Mouse (Mus musculus): Measurements from ENCODE around the gene Sult5a1. TPM values are rescaled to one million over a fixed set of nuclear protein-coding genes. Genes with fewer than 3 reads are reported as not detected.
A peak's percentile ranks its signal among the peaks of the same experiment; 100 is the strongest.
"Not testable (repeated sequence)": the region's sequence is repeated elsewhere in the genome, so short reads cannot be mapped to it uniquely, and the experiment has no call there.

Sult5a1 gene
- total RNA-seq, 2 experiments from 2014 or later, result 0.58 to 0.79 TPM

- DNase-seq, result no peak
- intact Hi-C loops (cut with DNase I), result loop anchor here (2.0 kb wide), 1 partner anchor 269 kb away; the partner anchor contains the start of gene Tcf25
Measured at GRCm38 (mm10) chr8:123104046-123104767, 53.9 kb downstream of the Sult5a1 start.

- intact Hi-C loops (cut with DNase I), result no loop called here
- DNase-seq, result no peak
Measured at GRCm38 (mm10) chr8:123103285-123103684, 54.8 kb downstream of the Sult5a1 start.

DNA sequence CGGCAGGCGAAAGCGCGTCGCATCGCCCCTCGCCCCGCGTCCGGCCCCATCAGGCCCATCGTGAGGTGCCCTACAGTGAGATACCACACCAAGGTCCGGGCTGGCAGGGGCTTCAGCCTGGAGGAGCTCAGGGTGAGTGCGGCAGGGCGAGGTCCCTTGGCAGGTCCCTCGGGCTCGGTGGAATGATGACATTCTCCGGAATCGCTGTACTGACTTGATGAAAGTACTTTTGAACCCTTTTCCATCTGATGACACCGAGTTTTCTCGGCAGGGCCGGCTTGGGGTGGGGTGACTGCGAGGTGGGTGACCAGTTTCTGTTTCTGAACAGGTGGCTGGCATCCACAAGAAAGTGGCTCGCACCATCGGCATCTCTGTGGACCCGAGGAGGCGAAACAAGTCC lies 55.3 kb downstream of the Sult5a1 start:
- intact Hi-C loops (cut with DNase I), result loop anchor here (1.0 kb wide), 1 partner anchor 61 kb away; the partner anchor contains the start of gene Ankrd11
- not testable (repeated sequence) for DNase-seq

GRCm38 (mm10) chr8:123101735-123102685 lies 56.1 kb downstream of the Sult5a1 start, which contains the start of gene Rpl13:
Rpl13 (plus strand) TSS chr8:123102350.
- peak; percentile 97 for DNase-seq
- intact Hi-C loops (cut with DNase I), result loop anchor here (1.0 to 2.0 kb wide), 2 partner anchors 33 to 60 kb away; partner anchors contain the start of gene Ankrd11

- DNase-seq, result no peak
- intact Hi-C loops (cut with DNase I), result loop anchor here (2.0 kb wide), 1 partner anchor 32 kb away; no protein-coding TSS in a partner anchor
Measured at GRCm38 (mm10) chr8:123101244-123101643, 56.9 kb downstream of the Sult5a1 start.

DNA sequence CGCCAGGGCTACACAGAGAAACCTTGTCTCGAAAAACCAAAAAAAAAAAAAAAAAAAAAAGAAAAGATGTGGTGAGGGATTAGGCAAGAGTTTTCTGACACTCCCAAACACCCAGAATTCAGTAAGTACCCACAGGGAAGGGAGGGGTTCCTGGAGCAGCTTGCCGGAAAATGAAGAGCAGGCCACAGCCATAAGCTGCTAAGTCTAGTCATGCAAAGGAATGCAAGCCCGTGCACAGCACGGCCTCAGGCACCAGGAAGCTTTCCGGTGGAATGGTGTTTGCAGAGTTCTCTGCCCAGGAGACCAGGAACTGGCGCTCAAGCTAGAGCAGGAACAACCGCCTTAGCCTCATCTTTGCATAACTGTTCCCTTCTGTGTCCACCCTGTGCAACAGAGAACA lies 57.8 kb downstream of the Sult5a1 start:
- intact Hi-C loops (cut with DNase I), result loop anchor here (2.0 kb wide), 1 partner anchor 31 kb away; no protein-coding TSS in a partner anchor
- DNase-seq, result no peak

DNA sequence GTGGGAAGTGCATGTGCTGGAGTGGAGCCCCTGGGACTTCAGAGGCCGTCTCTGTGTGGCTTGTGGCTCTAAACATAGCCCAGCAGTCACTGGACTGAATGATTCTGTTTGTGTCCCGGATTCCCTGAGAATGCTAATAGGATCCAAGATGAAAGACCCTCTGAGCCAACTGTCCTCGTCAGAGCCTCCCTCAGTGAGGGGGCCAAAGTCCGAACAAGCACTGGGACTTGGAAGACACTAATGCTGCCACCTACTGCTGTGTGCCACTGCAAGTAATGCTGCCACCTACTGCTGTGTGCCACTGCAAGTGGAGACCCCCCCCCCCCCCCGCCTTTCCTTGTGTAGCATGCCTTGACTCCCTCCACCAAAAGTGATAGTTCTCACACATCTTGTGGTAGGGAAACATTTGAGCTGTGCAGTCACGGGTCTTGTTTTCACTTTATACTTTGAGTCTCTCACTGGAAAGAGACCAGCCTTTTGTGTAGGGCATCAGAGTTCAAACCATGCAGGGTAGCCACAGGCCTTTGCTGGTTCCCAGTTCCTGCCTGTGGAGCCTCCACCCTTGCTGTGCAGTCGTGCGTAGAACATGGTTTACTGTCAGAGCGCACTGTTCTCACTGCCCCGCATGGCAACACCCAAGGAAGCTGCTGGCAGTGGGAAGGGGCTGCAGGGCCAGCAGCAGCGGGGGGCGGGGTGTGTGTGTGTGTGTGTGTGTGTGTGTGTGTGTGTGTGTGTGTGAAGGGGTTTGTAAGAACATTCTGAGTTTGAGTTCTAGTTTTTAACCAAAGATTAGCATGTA lies 60.1 kb downstream of the Sult5a1 start:
- no peak for DNase-seq
- intact Hi-C loops (cut with DNase I), result loop anchor here (5.0 to 10.0 kb wide), 2 partner anchors 261 to 603 kb away; no protein-coding TSS in a partner anchor

- intact Hi-C loops (cut with DNase I), result loop anchor here (5.0 to 10.0 kb wide), 2 partner anchors 260 to 602 kb away; no protein-coding TSS in a partner anchor
Measured at GRCm38 (mm10) chr8:123097216-123097615, 60.9 kb downstream of the Sult5a1 start.

More at GRCm38 (mm10) chr8:123097216-123097615, 60.9 kb downstream of the Sult5a1 start:
- DNase-seq, result no peak

Small RNAs within 50 kb of the gene (microRNA-seq; reads per million reads assigned to microRNA genes)
- gene Mir7079 (ENCODE audit: borderline number of aligned reads in 2 of 2) (0 reads per million in 2 experiments), gene Mir7080 (ENCODE audit: borderline number of aligned reads in 2 of 2) (0 to 1.3 reads per million in 2 experiments)

Other genes starting within 250 kb of the Sult5a1 start
- gene Ankrd11, start 116.0 kb downstream of the Sult5a1 start, total RNA-seq (2021), result 10 to 100 TPM; 69.0 to 80.5 TPM
- gene Spg7, start 95.4 kb downstream of the Sult5a1 start, total RNA-seq (2021), result 10 to 100 TPM; 79.7 to 87.7 TPM
- 100 to 1,000 TPM; 409 to 436 TPM for gene Rpl13, start 56.0 kb downstream of the Sult5a1 start, total RNA-seq (2021)
- gene Cpne7, start 40.9 kb downstream of the Sult5a1 start, total RNA-seq (2021), result under 1 TPM; 0.35 to 0.44 TPM
- gene Dpep1, start 27.9 kb upstream of the Sult5a1 start, total RNA-seq (2021), result 10 to 100 TPM; 32.3 to 53.6 TPM
- 10 to 100 TPM; 53.9 to 69.1 TPM for gene Chmp1a, start 54.4 kb upstream of the Sult5a1 start, total RNA-seq (2021)
- 10 to 100 TPM; 22.5 to 27.2 TPM for gene Spata33, start 54.5 kb upstream of the Sult5a1 start, total RNA-seq (2021)
- gene Cdk10, start 66.5 kb upstream of the Sult5a1 start, total RNA-seq (2021), result 10 to 100 TPM; 19.6 to 24.0 TPM
- 1 to 10 TPM; 5.4 to 6.2 TPM for gene Spata2l, start 77.9 kb upstream of the Sult5a1 start, total RNA-seq (2021)
- gene Zfp276, start 95.9 kb upstream of the Sult5a1 start, total RNA-seq (2021), result 10 to 100 TPM in 1 of 2 experiments, 1 to 10 TPM in 1; 9.4 to 10.8 TPM
- gene Vps9d1, start 96.0 kb upstream of the Sult5a1 start, total RNA-seq (2021), result 10 to 100 TPM; 21.8 to 26.5 TPM
- gene Fanca, start 160.3 kb upstream of the Sult5a1 start, total RNA-seq (2021), result 1 to 10 TPM; 1.7 to 3.4 TPM
- gene Spire2, start 174.4 kb upstream of the Sult5a1 start, total RNA-seq (2021), result under 1 TPM; 0.11 to 0.14 TPM
- 100 to 1,000 TPM; 121 to 130 TPM for gene Tcf25, start 215.4 kb upstream of the Sult5a1 start, total RNA-seq (2021)
- gene Mc1r, start 248.8 kb upstream of the Sult5a1 start, total RNA-seq (2021), result not detected

Measured in heart, postnatal 36 days (tissue).